Mouse (Mus musculus): ENCODE data around the gene Zfp618. TPM values are rescaled to one million over a fixed set of nuclear protein-coding genes. Genes with fewer than 3 reads are reported as not detected.

The Zfp618 gene
- total RNA-seq, 2 experiments from 2014 or later: 6.2 to 6.3 TPM

- intact Hi-C loops (cut with DNase I): no loop called here
- DNase-seq (ENCODE audit: low spot score in 2 of 2): no peak
Measured at GRCm38 (mm10) chr4:63056641-63057415, 91.5 kb downstream of the Zfp618 start.

- intact Hi-C loops (cut with DNase I): no loop called here
- no peak for DNase-seq (ENCODE audit: low spot score in 2 of 2)
Measured at GRCm38 (mm10) chr4:63057581-63057980, 92.2 kb downstream of the Zfp618 start.

- DNase-seq (ENCODE audit: low spot score in 2 of 2): no peak
- intact Hi-C loops (cut with DNase I): no loop called here
Measured at GRCm38 (mm10) chr4:63058686-63059085, 93.3 kb downstream of the Zfp618 start.

- no peak for DNase-seq (ENCODE audit: low spot score in 2 of 2)
- intact Hi-C loops (cut with DNase I): no loop called here
Measured at GRCm38 (mm10) chr4:63060358-63060757, 95.0 kb downstream of the Zfp618 start.

- intact Hi-C loops (cut with DNase I): no loop called here
- no peak for DNase-seq (ENCODE audit: low spot score in 2 of 2)
Measured at GRCm38 (mm10) chr4:63061411-63061810, 96.0 kb downstream of the Zfp618 start.

- DNase-seq (ENCODE audit: low spot score in 2 of 2): no peak
- intact Hi-C loops (cut with DNase I): no loop called here
Measured at GRCm38 (mm10) chr4:63063360-63063759, 98.0 kb downstream of the Zfp618 start.

- DNase-seq (ENCODE audit: low spot score in 2 of 2): no peak
Measured at GRCm38 (mm10) chr4:63064911-63065310, 99.5 kb downstream of the Zfp618 start.

GRCm38 (mm10) chr4:63066796-63067195, 101.4 kb downstream of the Zfp618 start:
- intact Hi-C loops (cut with DNase I): no loop called here
- no peak for DNase-seq (ENCODE audit: low spot score in 2 of 2)

More at GRCm38 (mm10) chr4:63064911-63065310, 99.5 kb downstream of the Zfp618 start:
- intact Hi-C loops (cut with DNase I): no loop called here

GRCm38 (mm10) chr4:63067822-63068221, 102.4 kb downstream of the Zfp618 start:
- intact Hi-C loops (cut with DNase I): no loop called here
- no peak for DNase-seq (ENCODE audit: low spot score in 2 of 2)

GRCm38 (mm10) chr4:63068499-63069175, 103.3 kb downstream of the Zfp618 start:
- intact Hi-C loops (cut with DNase I): no loop called here
- peak; percentile 34 to 45 for DNase-seq (ENCODE audit: low spot score in 2 of 2)

- no peak for DNase-seq (ENCODE audit: low spot score in 2 of 2)
Measured at GRCm38 (mm10) chr4:63071413-63072260, 106.3 kb downstream of the Zfp618 start.

GRCm38 (mm10) chr4:63073139-63073538, 107.8 kb downstream of the Zfp618 start:
- no peak for DNase-seq (ENCODE audit: low spot score in 2 of 2)

More at GRCm38 (mm10) chr4:63071413-63072260, 106.3 kb downstream of the Zfp618 start:
- intact Hi-C loops (cut with DNase I): no loop called here

GRCm38 (mm10) chr4:63079159-63079558, 113.8 kb downstream of the Zfp618 start:
- intact Hi-C loops (cut with DNase I): no loop called here
- DNase-seq (ENCODE audit: low spot score in 2 of 2): no peak

More at GRCm38 (mm10) chr4:63073139-63073538, 107.8 kb downstream of the Zfp618 start:
- intact Hi-C loops (cut with DNase I): no loop called here

GRCm38 (mm10) chr4:63084473-63084889, 119.1 kb downstream of the Zfp618 start:
- peak; percentile 62 to 70 for DNase-seq (ENCODE audit: low spot score in 2 of 2)
- intact Hi-C loops (cut with DNase I): no loop called here

GRCm38 (mm10) chr4:63089484-63089883, 124.1 kb downstream of the Zfp618 start:
- no peak for DNase-seq (ENCODE audit: low spot score in 2 of 2)
- intact Hi-C loops (cut with DNase I): no loop called here

GRCm38 (mm10) chr4:63091151-63091550, 125.8 kb downstream of the Zfp618 start:
- intact Hi-C loops (cut with DNase I): no loop called here
- no peak for DNase-seq (ENCODE audit: low spot score in 2 of 2)

- no peak for DNase-seq (ENCODE audit: low spot score in 2 of 2)
- intact Hi-C loops (cut with DNase I): no loop called here
Measured at GRCm38 (mm10) chr4:63097603-63098002, 132.2 kb downstream of the Zfp618 start.

GRCm38 (mm10) chr4:63100478-63100877, 135.1 kb downstream of the Zfp618 start:
- intact Hi-C loops (cut with DNase I): no loop called here
- no peak for DNase-seq (ENCODE audit: low spot score in 2 of 2)

GRCm38 (mm10) chr4:63102025-63102424, 136.7 kb downstream of the Zfp618 start:
- intact Hi-C loops (cut with DNase I): no loop called here
- DNase-seq (ENCODE audit: low spot score in 2 of 2): no peak

GRCm38 (mm10) chr4:63105651-63106050, 140.3 kb downstream of the Zfp618 start:
- no peak for DNase-seq (ENCODE audit: low spot score in 2 of 2)
- intact Hi-C loops (cut with DNase I): no loop called here

All from left cerebral cortex, postnatal 14 days (tissue).